8 mouse cellular contexts compared by ENCODE assay signal in the genomic region with DNA sequence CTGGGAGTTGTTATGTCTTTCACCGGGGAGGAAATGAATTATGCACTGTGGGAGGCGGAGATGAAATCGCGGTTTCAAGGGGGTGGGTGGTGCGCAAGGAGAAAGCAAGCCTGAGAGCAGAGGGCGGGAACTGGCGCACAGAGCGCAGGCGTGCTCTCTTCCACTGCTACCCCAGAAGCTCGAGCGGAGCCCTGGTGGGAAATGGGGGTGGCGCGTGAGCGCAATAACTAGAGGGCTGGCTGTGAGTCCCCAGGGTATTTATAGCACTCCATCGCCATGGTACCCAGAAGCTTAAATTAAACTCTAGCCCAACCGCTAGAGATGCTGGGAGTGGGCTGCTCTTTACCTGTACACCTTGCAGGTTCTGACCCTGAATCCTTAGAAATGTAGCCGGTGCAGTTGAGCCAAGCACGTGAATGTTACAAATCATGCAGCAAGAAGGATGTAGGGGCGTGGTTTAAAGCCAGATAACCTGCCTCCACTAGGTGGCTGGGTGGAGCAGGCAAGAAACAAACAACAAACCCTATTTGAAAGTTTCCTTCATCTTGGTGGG. TPM values are rescaled to one million over a fixed set of nuclear protein-coding genes. Genes with fewer than 3 reads are reported as not detected.
A peak's percentile ranks its signal among the peaks of the same experiment; 100 is the strongest.
DNase-seq lines count a peak whose midpoint lies in the region; ATAC-seq and TF ChIP-seq lines count a peak whose summit lies in the region.

No protein-coding gene starts in this region.

- H3K27ac ChIP-seq in forebrain, embryonic 13.5 days: 0 out of 2 replicates have a peak overlapping the region, but pooled peaks have one; percentile 20
- no peak overlapping the region for H3K27ac ChIP-seq in intestine, embryonic 15.5 days
- peak overlapping the region; percentile 41; the same call in 1 of the 2 replicates for H3K27ac ChIP-seq in stomach, embryonic 16.5 days (ENCODE audit: low read length)

- under 1% methylated on average over 19 of the region's 19 CpGs for WGBS in forebrain, embryonic 13.5 days
- WGBS in intestine, embryonic 15.5 days: under 1% methylated on average over 19 of the region's 19 CpGs
- WGBS in stomach, embryonic 16.5 days: 1% methylated on average over 19 of the region's 19 CpGs

- peak; percentile 88 for ATAC-seq in forebrain, embryonic 13.5 days
- ATAC-seq in intestine, embryonic 15.5 days: peak; percentile 75
- peak; percentile 83; the same call in 1 of the 2 replicates for ATAC-seq in stomach, embryonic 16.5 days (ENCODE audit: insufficient read depth, low FRiP score)

- DNase-seq in adrenal gland, postnatal 14 days: peak; percentile 64
- peak; percentile 89 to 92 for DNase-seq in left cerebral cortex, adult 9 months (ENCODE audit: low spot score in 2 of 2)
- peak; percentile 76 for DNase-seq in mesoderm, embryonic 11.5 days (ENCODE audit: low read depth, low spot score)
- DNase-seq in gastrocnemius, adult 8-10 months (ENCODE audit: low spot score in 2 of 2): no peak

- no peaks in the 10 kb centered on the region for H3K36me3 ChIP-seq in E14TG2a.4 (ENCODE audit: insufficient read depth, low read length)
- no peaks in the 10 kb centered on the region for H3K36me3 ChIP-seq in forebrain, embryonic 13.5 days (ENCODE audit: poor library complexity, severe bottlenecking)
- no peaks in the 10 kb centered on the region for H3K36me3 ChIP-seq in intestine, embryonic 15.5 days
- no peaks in the 10 kb centered on the region for H3K36me3 ChIP-seq in stomach, embryonic 16.5 days (ENCODE audit: control insufficient read depth, insufficient read depth, low read length)

- TF ChIP-seq CTCF in E14TG2a.4 (conservative IDR thresholded peaks at IDR 0.05; ENCODE audit: low read length): peak; percentile 22; the same call in 1 of the 2 replicates

- peaks cover 39% of the 10 kb centered on the region for H3K4me1 ChIP-seq in E14TG2a.4 (replicated peaks; ENCODE audit: low read depth, low read length)
- H3K4me1 ChIP-seq in forebrain, embryonic 13.5 days: peaks cover 9% of the 10 kb centered on the region
- peaks cover 4% of the 10 kb centered on the region; the same call in 1 of the 2 replicates for H3K4me1 ChIP-seq in intestine, embryonic 15.5 days (replicated peaks)
- H3K4me1 ChIP-seq in stomach, embryonic 16.5 days (ENCODE audit: control insufficient read depth, insufficient read depth, low read length): peaks cover 6% of the 10 kb centered on the region; the same call in 1 of the 2 replicates

- peak overlapping the region; percentile 57 for H3K4me2 ChIP-seq in forebrain, embryonic 13.5 days
- H3K4me2 ChIP-seq in intestine, embryonic 15.5 days (replicated peaks): peak overlapping the region; percentile 56
- peak overlapping the region; percentile 61 for H3K4me2 ChIP-seq in stomach, embryonic 16.5 days (ENCODE audit: low read depth, low read length)

- H3K4me3 ChIP-seq in E14TG2a.4 (replicated peaks; ENCODE audit: low read length): peak overlapping the region; percentile 57
- H3K4me3 ChIP-seq in forebrain, embryonic 13.5 days: peak overlapping the region; percentile 25
- H3K4me3 ChIP-seq in intestine, embryonic 15.5 days (replicated peaks): peak overlapping the region; percentile 6
- H3K4me3 ChIP-seq in stomach, embryonic 16.5 days (replicated peaks; ENCODE audit: low read length): peak overlapping the region; percentile 30

- H3K9me3 ChIP-seq in E14TG2a.4 (ENCODE audit: low read length): no peaks in the 10 kb centered on the region
- no peaks in the 10 kb centered on the region for H3K9me3 ChIP-seq in forebrain, embryonic 13.5 days (replicated peaks)
- H3K9me3 ChIP-seq in intestine, embryonic 15.5 days: no peaks in the 10 kb centered on the region
- H3K9me3 ChIP-seq in stomach, embryonic 16.5 days (replicated peaks; ENCODE audit: control insufficient read depth, low read length): no peaks in the 10 kb centered on the region

- H3K27me3 ChIP-seq in E14TG2a.4 (ENCODE audit: insufficient read depth, low read length): peaks cover 54% of the 10 kb centered on the region
- peaks cover 8% of the 10 kb centered on the region; the same call in 1 of the 2 replicates for H3K27me3 ChIP-seq in forebrain, embryonic 13.5 days
- H3K27me3 ChIP-seq in intestine, embryonic 15.5 days (replicated peaks): no peaks in the 10 kb centered on the region; the same call in 1 of the 2 replicates
- H3K27me3 ChIP-seq in stomach, embryonic 16.5 days (ENCODE audit: control insufficient read depth, insufficient read depth, low read length): no peaks in the 10 kb centered on the region

- H3K9ac ChIP-seq in forebrain, embryonic 13.5 days: peak overlapping the region; percentile 53; the same call in 1 of the 2 replicates
- H3K9ac ChIP-seq in intestine, embryonic 15.5 days: peak overlapping the region; percentile 18; the same call in 1 of the 2 replicates
- H3K9ac ChIP-seq in stomach, embryonic 16.5 days (ENCODE audit: low read length): peak overlapping the region; percentile 49

RNA-seq across cellular contexts. Expression of gene Wwc1, which starts 5.6 kb away (rescaled TPM):
- 38.7 and 52.9 TPM in 2 replicates for total RNA-seq in adrenal gland, postnatal 14 days (2021)
- 8.6 and 8.8 TPM in 2 replicates for polyA plus RNA-seq in forebrain, embryonic 13.5 days (2015; fragmentation: Nextera tagmentation; extraction: Ambion mirVana)
- 14.0 and 14.1 TPM in 2 replicates for polyA plus RNA-seq in intestine, embryonic 15.5 days (2015; fragmentation: Nextera tagmentation; extraction: Ambion mirVana)
- polyA plus RNA-seq in stomach, embryonic 16.5 days (2015; fragmentation: Nextera tagmentation; extraction: Ambion mirVana): 5.0 and 5.8 TPM in 2 replicates
- total RNA-seq in gastrocnemius, adult 8-10 months (2022): under 1 TPM in 2 of 4 experiments, not detected in 2; 0.07 to 0.10 TPM

Comparison
In these comparisons a context has a peak if more than half of its experiments do, and no peak if none do; other contexts are left out.
1. H3K4me3 ChIP-seq: peak in every context shown above with its lines; median percentile 57 in E14TG2a.4; 30 in stomach, embryonic 16.5 days; 25 in forebrain, embryonic 13.5 days; 6 in intestine, embryonic 15.5 days.
2. DNase-seq: peak in adrenal gland, postnatal 14 days (single experiment), left cerebral cortex, adult 9 months (2 of 2) and mesoderm, embryonic 11.5 days (single experiment); none in gastrocnemius, adult 8-10 months (0 of 2).
3. Peak in every context shown above with its lines, with median percentiles within 50 percentile points of each other: ATAC-seq, H3K4me2 ChIP-seq and H3K9ac ChIP-seq.